Mouse (Mus musculus): ENCODE measurements at regions not wholly inside any gene's neighbourhood (a gene's known extent, or its start where the extent isn't known, plus 50 kb on each side); places are given as distances from the start of the nearest gene placed in this dataset.

DNA sequence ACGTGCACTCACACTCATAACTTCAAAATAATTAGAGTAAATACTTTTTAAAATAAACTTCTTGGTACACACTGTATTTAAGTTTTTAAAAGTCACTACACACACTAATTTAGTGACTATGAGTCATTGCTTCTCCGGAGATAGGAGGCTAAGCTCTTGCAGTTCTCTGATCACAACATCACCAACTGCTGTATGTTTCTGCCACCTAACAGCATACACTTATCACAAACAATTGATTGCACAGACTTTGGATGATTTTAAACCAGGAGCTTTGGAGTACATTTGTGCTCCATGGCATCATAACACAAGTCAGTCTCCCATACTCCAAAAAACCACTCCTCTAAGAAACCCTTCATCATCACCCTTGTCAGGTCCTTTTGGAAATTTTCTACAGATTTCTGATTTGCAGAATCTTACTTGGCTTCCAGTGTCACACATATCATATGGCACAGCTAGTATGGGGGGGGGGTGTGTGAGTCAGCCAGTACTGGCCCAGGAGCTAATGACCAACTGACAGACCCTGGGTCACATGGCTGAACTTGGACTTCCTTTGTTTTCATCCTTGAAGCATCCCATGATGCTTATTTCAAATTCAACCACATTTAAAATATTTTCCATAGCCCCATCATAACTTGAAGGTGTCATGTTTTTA lies 179.1 kb upstream of the Tmtc1 start:
- 93% methylated on average over 2 of the region's 2 CpGs for WGBS

GRCm38 (mm10) chr6:148620034-148620433 lies 175.8 kb upstream of the Tmtc1 start:
- no peak overlapping the region for H3K27ac ChIP-seq
- no peaks in the 10 kb centered on the region for H3K27me3 ChIP-seq (replicated peaks)
- no peak overlapping the region for H3K4me3 ChIP-seq
- H3K36me3 ChIP-seq: no peaks in the 10 kb centered on the region
- no peaks in the 10 kb centered on the region for H3K4me1 ChIP-seq
- no peak for ATAC-seq (ENCODE audit: low FRiP score, low read depth)
- no peak overlapping the region for H3K9ac ChIP-seq
- no peaks in the 10 kb centered on the region for H3K9me3 ChIP-seq
- no peak overlapping the region for H3K4me2 ChIP-seq (replicated peaks)
- 79% methylated on average over 1 of the region's 1 CpGs for WGBS

More for the DNA sequence above, 179.1 kb upstream of the Tmtc1 start:
- no peaks in the 10 kb centered on the region for H3K27me3 ChIP-seq (replicated peaks)
- no peaks in the 10 kb centered on the region for H3K4me1 ChIP-seq
- H3K9ac ChIP-seq: no peak overlapping the region
- no peaks in the 10 kb centered on the region for H3K9me3 ChIP-seq
- no peak overlapping the region for H3K4me3 ChIP-seq
- no peak overlapping the region for H3K27ac ChIP-seq
- no peak overlapping the region for H3K4me2 ChIP-seq (replicated peaks)
- no peak for ATAC-seq (ENCODE audit: low FRiP score, low read depth)
- no peaks in the 10 kb centered on the region for H3K36me3 ChIP-seq

DNA sequence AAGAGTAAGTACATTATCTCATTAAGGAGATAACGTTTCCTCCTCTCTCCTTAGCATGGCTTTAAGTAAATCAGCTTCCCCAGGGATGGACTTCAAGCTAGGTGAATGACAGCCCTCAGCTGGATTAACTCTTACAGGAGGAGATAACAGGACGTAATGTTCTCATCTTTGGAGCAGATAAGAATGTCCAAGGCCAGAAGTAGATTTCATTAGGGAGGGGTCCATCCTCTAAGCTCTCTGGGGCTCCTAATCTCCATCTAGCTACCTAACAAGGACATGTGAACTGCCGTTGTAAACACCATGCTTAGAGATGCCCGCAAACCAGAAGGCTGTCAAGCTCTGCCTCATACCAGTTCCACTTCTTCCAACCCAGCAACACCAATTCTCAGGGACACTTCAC lies 171.7 kb upstream of the Tmtc1 start:
- ATAC-seq (ENCODE audit: low FRiP score, low read depth): no peak
- Histone ChIP-seq H3K36me3 (no peaks in the 10 kb centered on the region), H3K4me2 (replicated peaks) (no peak overlapping the region), H3K4me3 (no peak overlapping the region), H3K27ac (no peak overlapping the region), H3K27me3 (replicated peaks) (no peaks in the 10 kb centered on the region), H3K9me3 (no peaks in the 10 kb centered on the region), H3K9ac (no peak overlapping the region), H3K4me1 (no peaks in the 10 kb centered on the region)
- WGBS: 42% methylated on average over 4 of the region's 4 CpGs

GRCm38 (mm10) chr6:148615442-148615841 lies 171.3 kb upstream of the Tmtc1 start:
- 61% methylated on average over 3 of the region's 3 CpGs for WGBS

GRCm38 (mm10) chr6:148608881-148609280 lies 164.7 kb upstream of the Tmtc1 start:
- ATAC-seq (ENCODE audit: low FRiP score, low read depth): no peak
- WGBS: 89% methylated on average over 5 of the region's 5 CpGs

More at GRCm38 (mm10) chr6:148615442-148615841, 171.3 kb upstream of the Tmtc1 start:
- H3K4me3 ChIP-seq: no peak overlapping the region
- H3K27ac ChIP-seq: no peak overlapping the region
- no peak overlapping the region for H3K9ac ChIP-seq
- H3K36me3 ChIP-seq: no peaks in the 10 kb centered on the region
- H3K4me2 ChIP-seq (replicated peaks): no peak overlapping the region
- no peaks in the 10 kb centered on the region for H3K4me1 ChIP-seq
- no peak for ATAC-seq (ENCODE audit: low FRiP score, low read depth)
- H3K9me3 ChIP-seq: no peaks in the 10 kb centered on the region
- no peaks in the 10 kb centered on the region for H3K27me3 ChIP-seq (replicated peaks)

DNA sequence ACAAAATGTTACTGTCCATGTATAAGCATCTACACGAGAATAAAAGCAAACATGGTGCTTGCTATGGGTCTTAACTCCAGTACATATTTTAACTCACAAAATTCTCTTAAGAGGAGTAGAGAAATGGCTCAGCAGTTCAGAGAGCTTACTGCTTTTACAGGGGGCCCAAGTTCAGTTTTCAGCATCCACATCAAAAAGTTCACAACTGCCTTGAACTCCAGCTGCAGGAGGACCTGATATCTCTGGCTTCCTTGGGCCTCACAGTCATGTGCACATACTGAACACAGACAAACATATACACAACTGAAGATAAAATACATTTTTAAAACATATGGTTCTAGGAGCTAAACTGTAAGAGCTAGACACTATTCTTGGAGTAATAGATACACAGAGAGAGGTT lies 161.0 kb upstream of the Tmtc1 start:
- no peak overlapping the region for H3K9ac ChIP-seq
- H3K4me1 ChIP-seq: no peaks in the 10 kb centered on the region
- H3K27me3 ChIP-seq (replicated peaks): no peaks in the 10 kb centered on the region
- no peak overlapping the region for H3K4me2 ChIP-seq (replicated peaks)
- ATAC-seq (ENCODE audit: low FRiP score, low read depth): no peak
- WGBS: 88% methylated on average over 1 of the region's 1 CpGs
- H3K9me3 ChIP-seq: no peaks in the 10 kb centered on the region
- no peak overlapping the region for H3K27ac ChIP-seq
- no peak overlapping the region for H3K4me3 ChIP-seq
- no peaks in the 10 kb centered on the region for H3K36me3 ChIP-seq

More at GRCm38 (mm10) chr6:148608881-148609280, 164.7 kb upstream of the Tmtc1 start:
- Histone ChIP-seq H3K4me1 (no peaks in the 10 kb centered on the region), H3K27ac (no peak overlapping the region), H3K4me2 (replicated peaks) (no peak overlapping the region), H3K4me3 (no peak overlapping the region), H3K27me3 (replicated peaks) (no peaks in the 10 kb centered on the region), H3K36me3 (no peaks in the 10 kb centered on the region), H3K9ac (no peak overlapping the region), H3K9me3 (no peaks in the 10 kb centered on the region)

DNA sequence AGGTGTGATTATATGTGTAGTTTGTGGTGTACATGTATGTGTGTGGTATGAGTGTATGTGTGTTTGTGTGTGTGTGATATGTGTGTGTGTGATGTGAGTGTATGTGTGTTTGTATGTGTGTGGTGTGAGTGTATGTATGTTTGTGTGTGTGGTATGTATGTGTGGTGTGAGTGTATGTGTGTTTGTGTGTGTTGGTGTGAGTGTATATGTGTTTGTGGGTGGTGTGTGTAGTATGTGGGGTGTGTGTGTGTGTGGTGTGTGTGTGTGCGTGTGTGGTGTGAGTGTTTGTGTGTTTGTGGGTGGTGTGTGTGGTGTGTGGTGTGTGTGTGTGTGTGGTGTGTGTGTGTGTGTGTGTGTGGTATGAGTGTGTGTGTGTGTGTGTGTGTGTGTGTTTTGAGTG lies 160.6 kb upstream of the Tmtc1 start:
- ATAC-seq (ENCODE audit: low FRiP score, low read depth): 0 out of 2 replicates have a peak, but pooled peaks have one; percentile 41
- H3K4me1 ChIP-seq: no peaks in the 10 kb centered on the region
- H3K27ac ChIP-seq: no peak overlapping the region
- H3K9ac ChIP-seq: no peak overlapping the region
- H3K27me3 ChIP-seq (replicated peaks): no peaks in the 10 kb centered on the region
- H3K4me3 ChIP-seq: no peak overlapping the region
- no peak overlapping the region for H3K4me2 ChIP-seq (replicated peaks)
- 0% methylated on average over 1 of the region's 1 CpGs for WGBS
- H3K36me3 ChIP-seq: no peaks in the 10 kb centered on the region
- H3K9me3 ChIP-seq: no peaks in the 10 kb centered on the region

DNA sequence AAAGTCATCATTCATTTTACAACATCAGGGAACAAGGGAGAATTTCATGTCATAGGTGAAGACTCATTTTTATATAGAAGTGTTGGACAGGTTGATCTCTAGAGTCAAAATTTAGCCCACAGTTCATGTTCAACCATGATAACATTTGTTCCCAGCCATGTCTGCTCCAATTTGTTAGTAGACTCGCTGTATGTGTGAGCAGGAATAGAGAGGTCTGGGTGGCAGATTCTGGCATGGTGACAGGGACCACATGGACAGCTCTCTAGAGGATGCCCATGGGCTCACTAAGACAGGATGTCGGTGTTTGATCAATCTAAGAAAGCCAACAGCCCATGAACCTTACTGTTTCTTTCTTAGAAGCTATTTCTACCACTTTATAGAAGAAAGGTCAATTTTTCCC lies 159.7 kb upstream of the Tmtc1 start:
- WGBS: 84% methylated on average over 2 of the region's 2 CpGs
- Histone ChIP-seq H3K9me3 (no peaks in the 10 kb centered on the region), H3K9ac (no peak overlapping the region), H3K27me3 (replicated peaks) (no peaks in the 10 kb centered on the region), H3K4me3 (no peak overlapping the region), H3K27ac (no peak overlapping the region), H3K36me3 (no peaks in the 10 kb centered on the region), H3K4me1 (0 out of 2 replicates have a peak, but pooled peaks cover 3% of the 10 kb centered on the region), H3K4me2 (replicated peaks) (no peak overlapping the region)
- ATAC-seq (ENCODE audit: low FRiP score, low read depth): no peak

- Histone ChIP-seq H3K4me3 (no peak overlapping the region), H3K9ac (no peak overlapping the region), H3K27ac (no peak overlapping the region), H3K36me3 (no peaks in the 10 kb centered on the region), H3K4me1 (peaks cover 7% of the 10 kb centered on the region; the same call in 1 of the 2 replicates), H3K4me2 (replicated peaks) (no peak overlapping the region), H3K27me3 (replicated peaks) (no peaks in the 10 kb centered on the region), H3K9me3 (no peaks in the 10 kb centered on the region)
- no peak for ATAC-seq (ENCODE audit: low FRiP score, low read depth)
- 82% methylated on average over 4 of the region's 4 CpGs for WGBS
Observed at GRCm38 (mm10) chr6:148603460-148603859, 159.3 kb upstream of the Tmtc1 start.

DNA sequence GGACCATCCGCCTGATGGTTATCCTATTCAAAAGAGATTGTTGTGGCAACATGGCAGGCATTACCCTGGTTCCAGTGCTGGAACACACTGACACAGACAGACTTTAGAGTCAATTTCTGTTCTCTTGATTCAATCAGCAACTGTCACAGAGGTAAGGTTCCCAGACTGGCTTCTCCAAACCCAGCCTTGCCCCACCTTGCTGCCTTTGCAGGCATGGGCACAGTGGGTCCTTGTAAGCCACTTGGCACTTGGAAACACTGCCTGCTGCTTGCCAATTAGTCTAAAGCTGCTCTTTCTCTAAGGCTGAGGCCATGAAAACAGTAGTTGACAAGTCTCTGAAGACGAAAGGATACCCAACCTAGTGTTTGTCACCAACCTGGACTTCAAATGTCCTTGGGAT lies 158.7 kb upstream of the Tmtc1 start:
- ATAC-seq (ENCODE audit: low FRiP score, low read depth): no peak
- WGBS: 85% methylated on average over 2 of the region's 2 CpGs
- no peaks in the 10 kb centered on the region for H3K27me3 ChIP-seq (replicated peaks)
- H3K9me3 ChIP-seq: no peaks in the 10 kb centered on the region
- H3K4me2 ChIP-seq (replicated peaks): no peak overlapping the region
- H3K4me1 ChIP-seq: peaks cover 8% of the 10 kb centered on the region; the same call in 1 of the 2 replicates
- no peak overlapping the region for H3K4me3 ChIP-seq
- H3K27ac ChIP-seq: no peak overlapping the region
- H3K9ac ChIP-seq: no peak overlapping the region
- no peaks in the 10 kb centered on the region for H3K36me3 ChIP-seq

- WGBS: 46% methylated on average over 2 of the region's 2 CpGs
- H3K4me1 ChIP-seq: peaks cover 8% of the 10 kb centered on the region; the same call in 1 of the 2 replicates
- no peak overlapping the region for H3K4me2 ChIP-seq (replicated peaks)
- H3K27me3 ChIP-seq (replicated peaks): no peaks in the 10 kb centered on the region
- no peak overlapping the region for H3K27ac ChIP-seq
- H3K9me3 ChIP-seq: no peaks in the 10 kb centered on the region
- H3K4me3 ChIP-seq: no peak overlapping the region
- H3K9ac ChIP-seq: no peak overlapping the region
- no peaks in the 10 kb centered on the region for H3K36me3 ChIP-seq
- ATAC-seq (ENCODE audit: low FRiP score, low read depth): no peak
Observed at GRCm38 (mm10) chr6:148600934-148601333, 156.7 kb upstream of the Tmtc1 start.

GRCm38 (mm10) chr6:148599473-148599872 lies 155.3 kb upstream of the Tmtc1 start:
- H3K36me3 ChIP-seq: no peaks in the 10 kb centered on the region
- peak; percentile 27; the same call in 1 of the 2 replicates for ATAC-seq (ENCODE audit: low FRiP score, low read depth)
- 60% methylated on average over 4 of the region's 4 CpGs for WGBS
- no peak overlapping the region for H3K4me3 ChIP-seq
- no peak overlapping the region for H3K9ac ChIP-seq
- H3K27ac ChIP-seq: no peak overlapping the region
- peak overlapping the region; percentile 58 for H3K4me2 ChIP-seq (replicated peaks)
- peaks cover 8% of the 10 kb centered on the region; the same call in 1 of the 2 replicates for H3K4me1 ChIP-seq
- H3K9me3 ChIP-seq: no peaks in the 10 kb centered on the region
- no peaks in the 10 kb centered on the region for H3K27me3 ChIP-seq (replicated peaks)

DNA sequence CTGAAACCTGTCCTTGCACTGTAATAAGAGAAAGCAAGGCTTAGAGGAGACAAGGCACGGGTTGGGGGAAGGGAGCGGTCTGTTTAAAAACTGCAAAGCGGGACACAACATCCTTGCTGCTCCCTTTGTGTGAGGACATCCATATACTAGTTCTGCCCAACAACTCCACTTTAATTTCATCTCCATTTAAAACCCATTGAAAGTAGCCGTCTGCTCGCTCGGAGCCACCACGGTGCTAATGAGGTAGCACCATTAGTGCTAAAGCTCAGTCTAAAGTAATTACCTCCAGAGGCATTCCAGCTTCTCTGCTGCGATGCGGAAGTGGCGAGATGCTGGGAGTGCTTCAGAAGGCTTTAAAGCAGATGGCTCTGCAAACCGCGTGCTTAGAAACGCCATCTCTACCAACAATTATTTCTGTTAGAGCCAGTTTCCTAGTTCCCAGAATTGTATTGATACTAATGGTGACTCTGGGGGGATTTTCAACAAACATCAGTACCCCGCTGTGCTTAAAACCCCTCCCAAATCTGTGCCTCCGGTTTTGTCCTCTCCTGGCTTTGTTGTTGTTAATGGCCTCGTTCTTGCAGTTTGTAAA lies 154.7 kb upstream of the Tmtc1 start:
- peak overlapping the region; percentile 58 for H3K4me2 ChIP-seq (replicated peaks)
- peak; percentile 76 for ATAC-seq (ENCODE audit: low FRiP score, low read depth)
- H3K27me3 ChIP-seq (replicated peaks): no peaks in the 10 kb centered on the region
- peaks cover 8% of the 10 kb centered on the region; the same call in 1 of the 2 replicates for H3K4me1 ChIP-seq
- H3K4me3 ChIP-seq: peak overlapping the region; percentile 19
- H3K9me3 ChIP-seq: no peaks in the 10 kb centered on the region
- 3% methylated on average over 16 of the region's 16 CpGs for WGBS
- 0 out of 2 replicates have a peak overlapping the region, but pooled peaks have one; percentile 29 for H3K9ac ChIP-seq
- no peaks in the 10 kb centered on the region for H3K36me3 ChIP-seq
- H3K27ac ChIP-seq: no peak overlapping the region
